ENCODE assay signal across 27 mouse cellular contexts in genomic region chr2:145219246-145219645, GRCm38 (mm10). TPM values are rescaled to one million over a fixed set of nuclear protein-coding genes. Genes with fewer than 3 reads are reported as not detected.
DNase-seq lines count a peak whose midpoint lies in the region; ATAC-seq and TF ChIP-seq lines count a peak whose summit lies in the region.
"Had no signal": no experiment of that assay in that cellular context is flagged by ENCODE, and none has a peak within 500 bp of the region (broad histone marks: within the 10 kb centered on the region; RNA-seq: fewer than 3 reads in every experiment).

No protein-coding gene starts in this region.

- no peak for DNase-seq in intestine, embryonic 14.5 days (ENCODE audit: low spot score)
- DNase-seq in 3134 (ENCODE audit: extremely low read depth, insufficient read length, low spot score) = peak; percentile 65
- DNase-seq in Muller cell, postnatal 12 days (ENCODE audit: inconsistent ontology term) = peak; percentile 85
- no peak for DNase-seq in lung, postnatal 36 days
- no peak for DNase-seq in ovary, postnatal 36 days (ENCODE audit: low spot score)
- DNase-seq: adrenal gland, adult 2 months; adrenal gland, postnatal 25 days; B cell, adult 2 months; cerebellum, adult 18-20 months; cerebellum, adult 9-11 months; cerebellum, postnatal 36 days; forebrain, postnatal 0 days; gastrocnemius, adult 2 months; gastrocnemius, postnatal 25 days; heart, adult 18-20 months; heart, postnatal 14 days had no signal

- no peaks in the 10 kb centered on the region for H3K36me3 ChIP-seq in intestine, embryonic 14.5 days (ENCODE audit: control insufficient read depth, insufficient read depth, low read length)
- H3K36me3 ChIP-seq in intestine, postnatal 0 days (ENCODE audit: control insufficient read depth, insufficient read depth) = no peaks in the 10 kb centered on the region
- H3K36me3 ChIP-seq: embryonic facial prominence, embryonic 10.5 days; G1E; heart, embryonic 15.5 days; hindbrain, embryonic 13.5 days had no signal

- H3K27me3 ChIP-seq in intestine, embryonic 14.5 days (replicated peaks; ENCODE audit: control insufficient read depth, insufficient read depth, low read length) = no peaks in the 10 kb centered on the region
- no peaks in the 10 kb centered on the region for H3K27me3 ChIP-seq in intestine, postnatal 0 days (replicated peaks; ENCODE audit: control insufficient read depth, insufficient read depth, low read length)
- H3K27me3 ChIP-seq: forebrain, embryonic 13.5 days; heart, embryonic 15.5 days; hindbrain, embryonic 13.5 days had no signal

- H3K9ac ChIP-seq in intestine, embryonic 14.5 days (ENCODE audit: low read length) = no peak overlapping the region
- H3K9ac ChIP-seq in intestine, postnatal 0 days (ENCODE audit: low read depth, low read length) = no peak overlapping the region
- H3K9ac ChIP-seq: forebrain, embryonic 13.5 days; forebrain, postnatal 0 days; heart, embryonic 15.5 days; hindbrain, embryonic 13.5 days had no signal

- no peaks in the 10 kb centered on the region for H3K9me3 ChIP-seq in intestine, embryonic 14.5 days (ENCODE audit: control insufficient read depth, low read length)
- H3K9me3 ChIP-seq in intestine, postnatal 0 days (ENCODE audit: control insufficient read depth) = no peaks in the 10 kb centered on the region
- H3K9me3 ChIP-seq: embryonic facial prominence, embryonic 10.5 days; forebrain, embryonic 13.5 days; heart, embryonic 15.5 days; hindbrain, embryonic 13.5 days had no signal

- H3K4me1 ChIP-seq in intestine, embryonic 14.5 days (replicated peaks; ENCODE audit: control insufficient read depth, insufficient read depth, low read length) = 0 out of 2 replicates have a peak, but pooled peaks cover 7% of the 10 kb centered on the region
- no peaks in the 10 kb centered on the region for H3K4me1 ChIP-seq in intestine, postnatal 0 days (replicated peaks; ENCODE audit: control insufficient read depth, insufficient read depth, low read length)
- H3K4me1 ChIP-seq: embryonic facial prominence, embryonic 10.5 days; forebrain, embryonic 13.5 days; heart, embryonic 15.5 days; hindbrain, embryonic 13.5 days had no signal

- ATAC-seq in intestine, embryonic 14.5 days (replicated peaks; ENCODE audit: low FRiP score, low TSS enrichment, low read depth) = 0 out of 2 replicates have a peak, but pooled peaks have one; percentile 8
- no peak for ATAC-seq in intestine, postnatal 0 days
- ATAC-seq in megakaryocyte progenitor cell, adult 5-6 weeks (replicated peaks; ENCODE audit: poor library complexity) = peak; percentile 42; the same call in 1 of the 2 replicates
- ATAC-seq: activated CD4-positive, CD25-positive, alpha-beta regulatory T cell, adult 4 months; CD4-positive, CD25-positive, alpha-beta regulatory T cell, adult 4 months; forebrain, embryonic 13.5 days; forebrain, postnatal 0 days; hindbrain, postnatal 0 days had no signal

- no peak overlapping the region for H3K27ac ChIP-seq in intestine, embryonic 14.5 days (ENCODE audit: low read depth)
- H3K27ac ChIP-seq in intestine, postnatal 0 days (ENCODE audit: low read depth, low read length) = no peak overlapping the region
- H3K27ac ChIP-seq: embryonic facial prominence, embryonic 10.5 days; forebrain, embryonic 13.5 days; gastrocnemius, adult 2 months; heart, embryonic 15.5 days; hindbrain, embryonic 13.5 days; hindbrain, postnatal 0 days had no signal

- 64% methylated on average over 6 of the region's 6 CpGs for WGBS in intestine, embryonic 14.5 days
- WGBS in intestine, postnatal 0 days = 52% methylated on average over 6 of the region's 6 CpGs

- H3K4me2 ChIP-seq in intestine, embryonic 14.5 days (ENCODE audit: low read length) = no peak overlapping the region
- H3K4me2 ChIP-seq in intestine, postnatal 0 days (replicated peaks; ENCODE audit: low read depth) = no peak overlapping the region
- H3K4me2 ChIP-seq: forebrain, embryonic 13.5 days; heart, embryonic 11.5 days; heart, embryonic 15.5 days; hindbrain, embryonic 13.5 days had no signal

- TF ChIP-seq CTCF in intestine, postnatal 0 days (IDR thresholded peaks at IDR 0.05; ENCODE audit: low read depth) = no peak

- no peak overlapping the region for H3K4me3 ChIP-seq in intestine, embryonic 14.5 days (ENCODE audit: low read depth, low read length)
- H3K4me3 ChIP-seq in intestine, postnatal 0 days (ENCODE audit: low read depth, low read length) = no peak overlapping the region
- H3K4me3 ChIP-seq: embryonic facial prominence, embryonic 10.5 days; forebrain, embryonic 13.5 days; gastrocnemius, adult 2 months; heart, embryonic 15.5 days; hindbrain, embryonic 13.5 days had no signal

RNA-seq across cellular contexts. Expression of gene Slc24a3, which starts 51.7 kb away (rescaled TPM):
- polyA plus RNA-seq in intestine, embryonic 14.5 days (2014; fragmentation: Nextera tagmentation; extraction: Ambion mirVana) = 7.3 and 8.8 TPM in 2 replicates
- polyA plus RNA-seq in intestine, postnatal 0 days (2015; fragmentation: Nextera tagmentation; extraction: Ambion mirVana) = 6.5 and 7.0 TPM in 2 replicates
- 1.5 and 2.1 TPM in 2 replicates for total RNA-seq in megakaryocyte progenitor cell, adult 5-6 weeks (2015)
- total RNA-seq in megakaryocyte progenitor cell, adult 5-6 weeks (2017) = 1.4 and 1.5 TPM in 2 replicates
- polyA plus RNA-seq: G1E had no signal

Comparison
In these comparisons a context has a peak if more than half of its experiments do, and no peak if none do; other contexts are left out.
1. DNase-seq: peak in 3134 (single experiment) and Muller cell, postnatal 12 days (single experiment); none in intestine, embryonic 14.5 days (single experiment), lung, postnatal 36 days (single experiment) and ovary, postnatal 36 days (single experiment).